Mouse (Mus musculus) liver, embryonic 15.5 days (tissue): ENCODE results near the gene Lmtk3. TPM values are rescaled to one million over a fixed set of nuclear protein-coding genes. Genes with fewer than 3 reads are reported as not detected.

Source experiments
- ATAC-seq: fragments of 200-750 bp; cut with Nextera tagmentation; 2 replicates; pipeline ENCODE4 v1.8.0; 2017; ENCODE audit warnings: moderate number of reproducible peaks, mild to moderate bottlenecking, moderate library complexity; ENCODE audit not compliant: insufficient read depth
- H3K27ac ChIP-seq: fragments of 300-500 bp; sonication (generic); replicated peaks from 2 replicates; pipeline ENCODE4 v1.5.1; 2015; ENCODE audit warnings: mild to moderate bottlenecking, inconsistent platforms
- H3K27me3 ChIP-seq: fragments of 300-500 bp; sonication (generic); 2 replicates; pipeline ENCODE4 v1.6.1; 2015; ENCODE audit warnings: mild to moderate bottlenecking, inconsistent platforms
- H3K36me3 ChIP-seq: fragments of 300-500 bp; sonication (generic); replicated peaks from 2 replicates; pipeline ENCODE4 v1.6.1; 2015; ENCODE audit warnings: moderate library complexity, mild to moderate bottlenecking, inconsistent platforms
- H3K4me1 ChIP-seq: fragments of 300-500 bp; sonication (generic); replicated peaks from 2 replicates; pipeline ENCODE4 v1.6.1; 2015; ENCODE audit warnings: inconsistent platforms
- H3K4me2 ChIP-seq: fragments of 300-500 bp; sonication (generic); 2 replicates; pipeline ENCODE4 v1.6.1; 2015; ENCODE audit warnings: moderate library complexity, mild to moderate bottlenecking, inconsistent platforms
- H3K4me3 ChIP-seq: fragments of 300-500 bp; sonication (generic); replicated peaks from 2 replicates; pipeline ENCODE4 v1.5.1; 2015; ENCODE audit warnings: mild to moderate bottlenecking, inconsistent platforms
- H3K9ac ChIP-seq: fragments of 300-500 bp; sonication (generic); 2 replicates; pipeline ENCODE4 v1.6.1; 2015; ENCODE audit warnings: moderate library complexity, mild to moderate bottlenecking, inconsistent platforms
- H3K9me3 ChIP-seq: fragments of 300-500 bp; sonication (generic); replicated peaks from 2 replicates; pipeline ENCODE4 v1.6.1; 2016; ENCODE audit warnings: inconsistent platforms
- WGBS: fragments of 180-500 bp; shearing (Covaris S2); methylation state at CpG from one replicate; pipeline ENCODE4 v1.1.7; 2015; ENCODE audit warnings: mixed read lengths; ENCODE audit not compliant: insufficient replicate concordance; 5-methylcytosine and 5-hydroxymethylcytosine counted together
- polyA plus RNA-seq: library from polyadenylated mRNA; unstranded; fragments of >200 nt; fragmentation: Nextera tagmentation; extraction: Ambion mirVana; gene quantifications from 2 replicates; pipeline ENCODE4 v1.2.1, GENCODE M21; 2015

The Lmtk3 gene
- polyA plus RNA-seq, 1 experiment from 2014 or later: not detected

GRCm38 (mm10) chr7:45794971-45795370 lies 11.4 kb downstream of the Lmtk3 start:
- H3K9me3 ChIP-seq: no peaks in the 10 kb centered on the region
- no peak overlapping the region for H3K9ac ChIP-seq
- no peak overlapping the region for H3K4me2 ChIP-seq
- ATAC-seq: no peak
- H3K4me1 ChIP-seq: peaks cover 38% of the 10 kb centered on the region
- no peak overlapping the region for H3K27ac ChIP-seq
- WGBS: 79% methylated on average over 29 of the region's 29 CpGs
- H3K36me3 ChIP-seq: no peaks in the 10 kb centered on the region
- no peak overlapping the region for H3K4me3 ChIP-seq
- peaks cover 89% of the 10 kb centered on the region for H3K27me3 ChIP-seq

- Histone ChIP-seq H3K27me3 (peaks cover 89% of the 10 kb centered on the region), H3K9ac (0 out of 2 replicates have a peak overlapping the region, but pooled peaks have one; percentile 9), H3K27ac (peak overlapping the region; percentile 69; the same call in 1 of the 2 replicates), H3K4me3 (peak overlapping the region; percentile 54; the same call in 1 of the 2 replicates), H3K4me1 (peaks cover 51% of the 10 kb centered on the region), H3K9me3 (no peaks in the 10 kb centered on the region), H3K4me2 (peak overlapping the region; percentile 80), H3K36me3 (no peaks in the 10 kb centered on the region)
- peak; percentile 79 for ATAC-seq
- WGBS: 26% methylated on average over 6 of the region's 6 CpGs
These were observed 13.4 kb downstream of the Lmtk3 start for GRCm38 (mm10) chr7:45796950-45797349.

- peak overlapping the region; percentile 54 for H3K4me3 ChIP-seq
- H3K4me2 ChIP-seq: peak overlapping the region; percentile 80
- no peak for ATAC-seq
- H3K36me3 ChIP-seq: no peaks in the 10 kb centered on the region
- 2% methylated on average over 60 of the region's 60 CpGs for WGBS
- H3K9ac ChIP-seq: peak overlapping the region; percentile 32; the same call in 1 of the 2 replicates
- peaks cover 79% of the 10 kb centered on the region for H3K27me3 ChIP-seq
- peaks cover 51% of the 10 kb centered on the region for H3K4me1 ChIP-seq
- no peaks in the 10 kb centered on the region for H3K9me3 ChIP-seq
- H3K27ac ChIP-seq: no peak overlapping the region
These were observed 14.3 kb downstream of the Lmtk3 start for GRCm38 (mm10) chr7:45797661-45798510.

GRCm38 (mm10) chr7:45798511-45798836 lies 14.9 kb downstream of the Lmtk3 start:
- under 1% methylated on average over 19 of the region's 19 CpGs for WGBS
- Histone ChIP-seq H3K4me3 (peak overlapping the region; percentile 54), H3K9ac (no peak overlapping the region), H3K27me3 (peaks cover 74% of the 10 kb centered on the region), H3K4me2 (peak overlapping the region; percentile 80), H3K4me1 (peaks cover 51% of the 10 kb centered on the region), H3K36me3 (no peaks in the 10 kb centered on the region), H3K9me3 (no peaks in the 10 kb centered on the region), H3K27ac (no peak overlapping the region)
- ATAC-seq: no peak

- peak overlapping the region; percentile 80 for H3K4me2 ChIP-seq
- H3K9ac ChIP-seq: no peak overlapping the region
- no peaks in the 10 kb centered on the region for H3K9me3 ChIP-seq
- H3K27me3 ChIP-seq: peaks cover 69% of the 10 kb centered on the region
- 36% methylated on average over 7 of the region's 7 CpGs for WGBS
- H3K4me3 ChIP-seq: peak overlapping the region; percentile 54; the same call in 1 of the 2 replicates
- no peak overlapping the region for H3K27ac ChIP-seq
- no peaks in the 10 kb centered on the region for H3K36me3 ChIP-seq
- no peak for ATAC-seq
- peaks cover 51% of the 10 kb centered on the region for H3K4me1 ChIP-seq
These were observed 15.4 kb downstream of the Lmtk3 start for GRCm38 (mm10) chr7:45798931-45799330.

GRCm38 (mm10) chr7:45800001-45800400 lies 16.5 kb downstream of the Lmtk3 start:
- Histone ChIP-seq H3K27me3 (peaks cover 59% of the 10 kb centered on the region), H3K4me1 (peaks cover 51% of the 10 kb centered on the region), H3K27ac (no peak overlapping the region), H3K9ac (no peak overlapping the region), H3K4me2 (peak overlapping the region; percentile 69), H3K36me3 (no peaks in the 10 kb centered on the region), H3K9me3 (no peaks in the 10 kb centered on the region), H3K4me3 (peak overlapping the region; percentile 36; the same call in 1 of the 2 replicates)
- 29% methylated on average over 7 of the region's 7 CpGs for WGBS
- no peak for ATAC-seq

- H3K4me1 ChIP-seq: peaks cover 50% of the 10 kb centered on the region
- H3K27ac ChIP-seq: no peak overlapping the region
- peak overlapping the region; percentile 69 for H3K4me2 ChIP-seq
- H3K9me3 ChIP-seq: no peaks in the 10 kb centered on the region
- H3K4me3 ChIP-seq: peak overlapping the region; percentile 36
- 4% methylated on average over 25 of the region's 25 CpGs for WGBS
- peaks cover 53% of the 10 kb centered on the region for H3K27me3 ChIP-seq
- peak; percentile 32 for ATAC-seq
- H3K36me3 ChIP-seq: no peaks in the 10 kb centered on the region
- peak overlapping the region; percentile 22; the same call in 1 of the 2 replicates for H3K9ac ChIP-seq
These were observed 17.1 kb downstream of the Lmtk3 start for GRCm38 (mm10) chr7:45800546-45801204.

- Histone ChIP-seq H3K36me3 (no peaks in the 10 kb centered on the region), H3K4me2 (peak overlapping the region; percentile 69), H3K27ac (no peak overlapping the region), H3K9me3 (no peaks in the 10 kb centered on the region), H3K4me3 (peak overlapping the region; percentile 36), H3K27me3 (peaks cover 46% of the 10 kb centered on the region), H3K4me1 (peaks cover 44% of the 10 kb centered on the region), H3K9ac (peak overlapping the region; percentile 22; the same call in 1 of the 2 replicates)
- 0 out of 2 replicates have a peak, but pooled peaks have one; percentile 14 for ATAC-seq
- under 1% methylated on average over 12 of the region's 12 CpGs for WGBS
These were observed 17.8 kb downstream of the Lmtk3 start for GRCm38 (mm10) chr7:45801348-45801747.

- H3K36me3 ChIP-seq: peaks cover 9% of the 10 kb centered on the region
- no peak overlapping the region for H3K9ac ChIP-seq
- ATAC-seq: no peak
- peaks cover 32% of the 10 kb centered on the region for H3K4me1 ChIP-seq
- H3K9me3 ChIP-seq: no peaks in the 10 kb centered on the region
- WGBS: 74% methylated on average over 6 of the region's 6 CpGs
- H3K4me2 ChIP-seq: no peak overlapping the region
- peaks cover 34% of the 10 kb centered on the region for H3K27me3 ChIP-seq
- H3K27ac ChIP-seq: no peak overlapping the region
- H3K4me3 ChIP-seq: no peak overlapping the region
These were observed 19.0 kb downstream of the Lmtk3 start for GRCm38 (mm10) chr7:45802551-45802950.

- no peak for ATAC-seq
- no peak overlapping the region for H3K4me3 ChIP-seq
- H3K4me2 ChIP-seq: no peak overlapping the region
- H3K9ac ChIP-seq: no peak overlapping the region
- H3K9me3 ChIP-seq: no peaks in the 10 kb centered on the region
- peaks cover 43% of the 10 kb centered on the region for H3K36me3 ChIP-seq
- H3K27me3 ChIP-seq: peaks cover under 1% of the 10 kb centered on the region; the same call in 1 of the 2 replicates
- no peak overlapping the region for H3K27ac ChIP-seq
- peaks cover 4% of the 10 kb centered on the region for H3K4me1 ChIP-seq
- 57% methylated on average over 5 of the region's 5 CpGs for WGBS
These were observed 22.4 kb downstream of the Lmtk3 start for GRCm38 (mm10) chr7:45805941-45806340.

- no peak for ATAC-seq
- Histone ChIP-seq H3K9ac (no peak overlapping the region), H3K4me2 (no peak overlapping the region), H3K4me3 (no peak overlapping the region), H3K9me3 (no peaks in the 10 kb centered on the region), H3K4me1 (peaks cover 18% of the 10 kb centered on the region), H3K27ac (no peak overlapping the region), H3K27me3 (no peaks in the 10 kb centered on the region), H3K36me3 (peaks cover 65% of the 10 kb centered on the region)
- 69% methylated on average over 10 of the region's 11 CpGs for WGBS
These were observed 24.9 kb downstream of the Lmtk3 start for GRCm38 (mm10) chr7:45808471-45808870.
